Mouse (Mus musculus) left cerebral cortex, postnatal 25 days (tissue): ENCODE results near the gene Clca2. TPM values are rescaled to one million over a fixed set of nuclear protein-coding genes. Genes with fewer than 3 reads are reported as not detected.
"Not testable (repeated sequence)": the region's sequence is repeated elsewhere in the genome, so short reads cannot be mapped to it uniquely, and the experiment has no call there.

Experiments used
- DNase-seq, 2 experiments: peaks; one replicate each; pipeline ENCODE4 v3.0.0; 2022; ENCODE audit warnings: low spot score in 2 of 2, mixed read lengths in 1 of 2
- intact Hi-C: fragments of 180-260 bp; cut with DNase I; formaldehyde crosslinking; loops from one replicate; pipeline ENCODE4 v1.15.1; 2025
- total RNA-seq, 2 experiments: library from RNA; stranded (reverse); gene quantifications; 2 replicates each; pipeline ENCODE4 v1.2.3; 2021

Clca2 gene
- total RNA-seq, 2 experiments from 2014 or later: not detected

DNA sequence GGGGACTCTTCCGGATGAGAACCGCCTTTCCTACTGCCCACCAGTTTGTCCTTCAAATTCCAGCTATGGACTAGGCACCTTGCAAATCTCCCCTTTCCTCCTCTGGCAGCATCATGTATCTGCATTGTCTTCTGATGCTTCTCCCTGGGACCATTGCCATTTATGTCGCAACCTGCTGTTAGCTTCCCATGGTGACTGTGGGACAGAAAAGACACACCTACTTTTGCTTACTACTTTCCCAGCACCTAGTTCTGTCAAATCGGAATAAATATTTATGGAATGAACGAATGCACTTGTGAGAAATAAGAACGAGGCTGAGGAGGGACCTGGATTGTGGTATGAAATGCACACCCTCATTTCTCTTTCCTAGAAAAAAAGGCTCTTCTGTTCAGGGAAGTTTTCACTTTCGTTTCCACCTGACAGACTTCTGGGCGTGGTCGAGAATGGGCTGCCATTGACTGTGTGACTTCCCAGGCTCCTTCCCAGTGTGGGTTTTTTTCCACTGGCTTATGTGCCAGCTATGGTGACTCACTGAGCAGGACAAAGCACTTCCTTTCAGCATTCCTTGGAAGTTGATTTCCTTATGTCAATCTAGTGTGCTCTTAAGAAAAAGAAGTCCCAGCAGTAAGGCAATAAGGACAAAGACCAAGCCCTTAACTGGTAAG, 2.8 kb upstream of the Clca2 start:
- intact Hi-C loops: no loop called here
- DNase-seq: peak in 1 of 2 experiments; percentile 28

DNA sequence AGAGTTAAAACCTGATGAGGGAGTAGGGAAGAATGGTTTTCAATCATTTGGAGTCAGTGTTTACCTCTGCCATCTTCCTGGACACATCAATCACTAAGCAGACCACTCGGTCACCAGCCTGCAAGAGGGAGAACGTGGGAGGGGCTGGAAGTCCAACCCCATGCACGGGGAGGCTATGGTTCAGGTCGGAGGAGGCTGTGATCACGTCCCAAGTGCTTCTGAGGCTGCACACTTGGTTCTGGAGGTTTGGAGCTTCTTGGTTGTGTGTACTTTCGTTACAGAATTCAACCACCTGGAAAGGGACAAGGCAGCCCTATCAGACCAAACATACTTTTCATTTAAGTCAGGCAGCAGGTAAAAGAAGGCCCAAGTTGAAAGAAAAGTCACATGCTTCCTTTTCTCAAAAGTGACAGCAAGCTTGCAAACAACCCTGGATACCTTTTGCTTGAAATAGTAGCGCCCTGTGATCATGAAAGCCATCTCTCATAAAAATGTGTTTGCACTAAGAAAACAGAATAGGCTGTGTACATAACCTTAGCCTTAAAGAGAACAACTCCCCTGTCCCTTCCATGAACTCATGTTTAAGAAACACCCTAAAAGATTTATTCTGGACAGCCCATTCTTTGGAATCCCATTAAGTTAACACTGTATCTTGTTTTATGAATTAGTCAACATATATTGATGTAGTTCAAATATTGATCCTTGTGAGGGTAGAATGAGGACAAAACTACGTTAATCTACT, 11.2 kb downstream of the Clca2 start:
- no peak for DNase-seq
- intact Hi-C loops: no loop called here

DNA sequence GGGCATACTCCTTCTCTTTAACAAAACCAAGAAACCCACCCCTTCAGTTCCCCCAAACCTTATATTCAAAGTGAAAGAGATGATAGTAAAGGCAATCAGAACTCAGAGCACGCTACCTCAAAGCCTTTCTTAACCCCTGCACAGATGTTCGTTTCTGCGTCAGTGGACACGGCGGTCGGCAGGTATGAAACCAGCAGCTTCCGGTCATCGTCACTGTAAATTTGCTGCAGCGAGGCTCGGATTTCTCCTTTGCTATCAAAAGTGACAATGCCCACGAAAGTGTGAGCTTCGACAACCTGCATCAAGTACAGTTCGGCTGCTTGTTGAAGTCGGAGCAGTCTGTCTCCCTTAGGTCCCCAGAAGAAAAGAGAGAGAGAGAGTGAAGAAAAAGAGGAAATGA, 13.1 kb downstream of the Clca2 start:
- intact Hi-C loops: no loop called here
- no peak for DNase-seq

DNA sequence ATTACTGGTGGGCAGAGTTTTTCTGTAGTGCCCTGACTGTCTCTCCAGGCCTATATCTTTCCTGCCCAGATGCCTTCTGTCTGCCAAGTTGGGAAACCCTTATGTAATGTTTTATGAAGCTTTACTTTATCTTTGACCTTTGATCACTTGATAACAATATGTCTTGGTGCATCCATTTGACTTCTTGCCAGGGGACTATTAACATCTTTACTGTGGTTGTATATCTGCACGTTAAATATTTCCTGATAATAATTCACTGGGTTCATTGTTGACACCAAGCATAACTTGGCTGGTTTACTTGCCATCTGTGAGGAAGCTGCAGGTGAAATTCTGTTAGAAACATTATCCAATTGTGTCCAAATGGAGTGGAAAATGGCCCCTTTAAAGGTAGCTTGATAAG, 16.2 kb downstream of the Clca2 start:
- intact Hi-C loops: no loop called here
- no peak for DNase-seq

DNA sequence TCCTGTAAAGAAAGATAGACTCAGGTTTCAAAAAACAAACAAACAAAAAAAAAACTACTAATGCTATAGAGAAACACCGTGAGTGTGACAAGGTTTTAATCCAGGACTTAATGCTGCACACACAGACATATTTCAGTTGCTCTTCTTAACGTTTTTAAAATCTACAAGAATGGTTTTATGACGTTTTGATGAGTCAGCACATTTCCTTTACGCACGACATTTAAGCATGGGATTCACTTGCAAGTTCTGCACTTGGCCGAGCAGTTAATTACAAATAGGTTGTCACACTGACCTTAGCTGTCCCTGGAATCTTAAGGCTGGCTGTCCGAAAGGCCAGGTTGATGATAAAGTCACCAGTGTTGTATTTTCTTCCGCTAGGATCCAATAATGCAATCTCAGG, 18.3 kb downstream of the Clca2 start:
- intact Hi-C loops: no loop called here
- DNase-seq: no peak

DNA sequence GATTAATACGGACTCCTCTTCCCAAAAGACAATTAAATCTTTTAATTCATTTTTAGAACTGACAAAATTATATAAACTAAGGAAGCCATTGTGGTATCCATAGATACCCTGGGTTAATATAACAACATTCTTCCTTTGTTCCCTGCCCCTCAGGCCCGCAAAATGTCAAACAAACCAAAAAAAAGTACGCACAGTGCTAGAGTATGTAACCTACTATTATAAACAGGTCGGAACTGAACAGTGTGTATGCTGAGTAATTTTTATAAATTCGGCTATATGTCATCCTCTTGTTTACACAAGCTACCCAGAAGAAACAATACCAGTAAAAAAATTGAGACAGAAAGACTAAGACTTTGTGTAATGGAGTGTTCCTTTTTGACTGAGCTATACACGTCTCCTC, 20.8 kb downstream of the Clca2 start:
- intact Hi-C loops: no loop called here
- DNase-seq: no peak

DNA sequence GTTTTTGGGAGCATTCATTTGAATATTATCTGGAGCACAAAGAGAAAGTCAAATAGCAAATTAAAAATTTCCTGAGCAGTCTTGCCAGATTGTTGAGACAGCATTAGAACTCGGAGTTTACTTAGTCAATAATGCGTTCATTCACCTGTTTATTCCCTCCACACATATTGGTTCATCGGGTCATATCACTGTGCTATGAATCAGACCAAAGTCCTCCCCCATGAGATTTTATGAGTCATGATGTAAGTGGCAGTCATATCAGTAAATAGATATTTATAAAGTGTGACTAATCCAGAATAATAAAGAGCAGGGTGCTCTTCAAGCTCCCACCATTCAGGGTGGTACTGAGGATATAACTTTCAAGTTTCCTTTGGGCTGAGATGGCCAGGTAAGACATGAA, 26.9 kb downstream of the Clca2 start:
- intact Hi-C loops: no loop called here
- no peak for DNase-seq

DNA sequence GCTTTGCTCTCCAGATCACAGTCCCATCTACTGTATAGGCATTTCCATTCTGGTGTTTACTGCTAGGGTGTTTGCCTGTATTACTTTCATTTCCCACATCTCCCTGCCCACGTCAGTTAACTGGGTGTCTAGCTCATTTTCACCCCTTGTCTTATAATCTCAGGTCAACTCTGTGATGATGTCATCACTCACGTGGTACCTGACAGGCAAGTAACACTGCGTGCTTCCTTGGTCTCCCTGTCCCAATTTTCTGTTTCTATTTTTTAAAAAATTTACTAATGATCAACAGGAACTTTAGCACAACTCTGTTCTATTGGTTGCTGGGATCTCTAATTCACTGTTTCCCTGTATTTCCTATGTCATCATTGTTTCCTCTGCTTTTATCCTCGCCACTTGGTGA, 30.3 kb downstream of the Clca2 start:
- no peak for DNase-seq
- intact Hi-C loops: no loop called here

DNA sequence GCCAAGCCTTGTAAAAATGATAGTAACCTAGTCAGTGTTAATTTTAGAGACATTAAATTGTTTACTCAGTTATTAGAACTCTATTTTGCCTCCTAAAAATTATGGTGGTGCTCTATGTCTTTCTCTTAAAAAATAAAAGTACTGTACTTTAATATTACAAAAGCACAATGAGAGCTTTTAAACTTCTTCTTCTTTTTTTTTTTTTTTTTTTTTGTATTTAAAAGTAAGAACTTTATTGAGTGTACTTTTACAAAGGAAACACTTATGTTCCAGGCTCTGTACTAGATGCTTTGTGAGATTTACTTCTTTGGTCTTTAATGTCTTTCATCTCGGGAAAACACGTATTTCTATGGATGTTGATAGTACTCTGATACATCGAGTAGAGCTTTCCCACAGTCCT, 44.1 kb downstream of the Clca2 start:
- intact Hi-C loops, DNase-seq: not testable (repeated sequence)

DNA sequence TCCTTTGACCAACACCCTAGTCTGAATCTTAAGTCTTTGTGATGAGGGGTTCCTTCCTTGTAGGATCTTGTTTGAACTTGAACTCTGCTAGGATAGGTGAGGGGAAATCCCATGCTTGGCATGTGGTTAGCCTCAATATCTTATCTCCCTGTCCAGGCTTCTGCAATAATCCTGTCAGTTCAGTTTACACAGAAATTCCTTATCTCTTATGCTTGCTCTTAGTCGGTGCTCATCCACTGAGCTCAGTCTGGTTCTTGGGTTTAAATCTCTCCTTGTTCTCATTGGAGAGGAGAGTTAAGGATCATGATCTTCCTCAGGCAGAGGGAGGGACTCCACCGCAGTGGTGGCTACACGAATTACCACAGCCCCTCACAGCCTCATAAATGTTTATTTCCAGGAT, 49.4 kb downstream of the Clca2 start:
- intact Hi-C loops: no loop called here
- no peak for DNase-seq

DNA sequence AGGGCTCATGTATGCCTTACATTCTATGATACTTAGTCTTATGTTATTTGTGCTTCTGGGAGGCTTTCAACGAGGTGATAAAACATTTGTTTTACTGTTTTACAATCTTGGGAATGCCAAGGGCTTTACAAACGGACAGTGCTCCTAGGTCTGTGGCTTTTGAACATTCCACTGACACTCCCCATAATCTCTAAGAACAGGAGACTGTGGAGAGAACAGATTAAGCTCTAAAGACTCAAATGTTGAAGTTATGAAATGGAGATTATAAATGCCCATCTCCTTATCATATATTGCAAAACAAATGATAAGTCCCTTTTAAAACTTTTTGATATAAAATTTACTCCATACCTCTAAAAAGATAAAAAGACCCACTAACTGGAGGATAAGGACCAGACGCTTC, 60.4 kb downstream of the Clca2 start:
- DNase-seq: no peak
- intact Hi-C loops: no loop called here

DNA sequence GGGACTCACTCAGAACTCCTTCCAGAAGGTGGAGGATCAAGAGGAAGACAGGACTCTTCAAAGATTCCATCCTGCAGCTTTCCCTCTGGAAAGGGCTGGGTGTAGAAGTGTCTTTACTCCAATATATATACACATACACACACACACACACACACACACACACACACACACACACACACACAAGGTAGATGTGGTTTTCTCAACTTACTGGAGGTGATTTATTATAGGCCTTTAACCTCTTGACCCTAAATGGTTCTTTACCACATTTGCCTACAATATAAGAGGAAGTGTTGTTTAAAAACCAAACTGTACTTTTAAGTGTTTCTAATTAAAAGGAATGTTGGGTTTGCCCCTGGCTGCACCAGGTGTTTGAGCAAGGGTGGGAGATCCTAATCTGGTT, 66.6 kb downstream of the Clca2 start, which contains the start of gene Clca1:
Clca1 (minus strand) TSS at position 101 of the 400 bp plus-strand sequence.
- intact Hi-C loops: no loop called here
- no peak for DNase-seq

DNA sequence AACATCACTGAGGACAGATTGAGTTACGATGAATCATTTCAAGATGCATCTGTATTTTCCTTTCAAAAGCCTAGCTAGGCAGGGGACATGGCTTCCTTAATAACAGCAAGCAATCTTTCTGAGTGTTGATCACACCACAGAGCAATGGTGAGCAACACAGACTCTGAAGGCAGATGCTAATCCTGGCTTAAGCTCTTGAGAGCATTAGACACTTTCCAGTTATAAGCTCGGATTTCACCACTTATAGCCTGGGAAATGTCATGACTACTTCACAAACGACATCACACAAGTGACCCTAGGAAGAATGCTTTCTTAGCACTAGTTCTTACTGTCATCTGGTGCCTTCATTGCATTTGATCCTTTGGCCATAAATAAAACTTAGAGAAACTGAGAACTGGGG, 71.2 kb downstream of the Clca2 start:
- intact Hi-C loops: loop anchor here (10.0 kb wide), 2 partner anchors 203 to 293 kb away; no protein-coding TSS in a partner anchor

DNA sequence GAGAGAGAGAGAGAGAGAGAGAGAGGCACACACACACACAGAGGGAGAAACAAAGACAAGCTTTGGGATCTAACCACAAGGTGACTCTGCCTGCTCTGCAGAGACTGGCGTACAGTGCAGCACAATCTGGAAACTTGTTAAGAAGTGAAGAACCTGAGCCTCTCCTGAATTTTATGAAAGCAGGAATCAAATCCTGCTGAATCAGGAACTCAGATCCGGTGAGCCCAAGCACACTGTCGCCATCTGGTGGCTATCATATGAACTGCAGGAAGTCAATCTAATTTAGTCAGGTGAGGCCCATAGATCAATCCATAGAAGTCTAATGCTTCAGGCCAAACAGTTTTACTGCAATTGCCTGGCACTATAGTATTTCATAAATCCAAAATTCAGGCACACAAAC, 72.5 kb downstream of the Clca2 start:
- intact Hi-C loops: loop anchor here (10.0 kb wide), 2 partner anchors 202 to 292 kb away; no protein-coding TSS in a partner anchor
- peak; percentile 63 for DNase-seq

More for the DNA sequence above, 71.2 kb downstream of the Clca2 start:
- no peak for DNase-seq

Other genes with a start within 250 kb of the Clca2 start
- not detected for gene Clca4b, start 166.9 kb downstream of the Clca2 start, total RNA-seq
- gene Clca4a, start 124.4 kb downstream of the Clca2 start, total RNA-seq: not detected
- not detected for gene Clca1, start 66.7 kb downstream of the Clca2 start, total RNA-seq
- gene Odf2l, start 19.1 kb upstream of the Clca2 start, total RNA-seq: 10 to 100 TPM; 24.4 to 25.5 TPM
- 1 to 10 TPM; 1.7 to 4.4 TPM for gene Col24a1, start 193.0 kb upstream of the Clca2 start, total RNA-seq